Mouse (Mus musculus): ENCODE measurements at regions not wholly inside any gene's neighbourhood (a gene's known extent, or its start where the extent isn't known, plus 50 kb on each side); places are given as distances from the start of the nearest gene placed in this dataset.
A peak's percentile ranks its signal among the peaks of the same experiment; 100 is the strongest.

GRCm38 (mm10) chr9:122595120-122595943, 151.8 kb upstream of the Topaz1 start:
- peak overlapping the region; percentile 49 for H3K9ac ChIP-seq
- no peaks in the 10 kb centered on the region for H3K27me3 ChIP-seq (replicated peaks)
- peak overlapping the region; percentile 60 for H3K4me2 ChIP-seq (replicated peaks)
- 2% methylated on average over 31 of the region's 31 CpGs for WGBS
- H3K4me1 ChIP-seq = peaks cover 30% of the 10 kb centered on the region
- peak overlapping the region; percentile 32 for H3K4me3 ChIP-seq
- H3K9me3 ChIP-seq = no peaks in the 10 kb centered on the region
- H3K27ac ChIP-seq = peak overlapping the region; percentile 12; the same call in 1 of the 2 replicates
- no peaks in the 10 kb centered on the region for H3K36me3 ChIP-seq
- peak; percentile 49; the same call in 1 of the 2 replicates for ATAC-seq (ENCODE audit: low FRiP score, low read depth)

- no peak for ATAC-seq (ENCODE audit: low FRiP score, low read depth)
- H3K27ac ChIP-seq = no peak overlapping the region
- H3K9me3 ChIP-seq = no peaks in the 10 kb centered on the region
- H3K9ac ChIP-seq = no peak overlapping the region
- H3K4me2 ChIP-seq (replicated peaks) = no peak overlapping the region
- H3K27me3 ChIP-seq (replicated peaks) = no peaks in the 10 kb centered on the region
- 85% methylated on average over 2 of the region's 2 CpGs for WGBS
- H3K36me3 ChIP-seq = no peaks in the 10 kb centered on the region
- H3K4me1 ChIP-seq = no peaks in the 10 kb centered on the region
- no peak overlapping the region for H3K4me3 ChIP-seq
Observed at GRCm38 (mm10) chr9:122603106-122603505, 144.0 kb upstream of the Topaz1 start.

GRCm38 (mm10) chr9:122609616-122610015, 137.5 kb upstream of the Topaz1 start:
- no peaks in the 10 kb centered on the region for H3K4me1 ChIP-seq
- no peak overlapping the region for H3K4me3 ChIP-seq
- H3K27me3 ChIP-seq (replicated peaks) = no peaks in the 10 kb centered on the region
- no peak overlapping the region for H3K4me2 ChIP-seq (replicated peaks)
- ATAC-seq (ENCODE audit: low FRiP score, low read depth) = no peak
- no peaks in the 10 kb centered on the region for H3K36me3 ChIP-seq
- no peaks in the 10 kb centered on the region for H3K9me3 ChIP-seq
- 96% methylated on average over 5 of the region's 5 CpGs for WGBS
- no peak overlapping the region for H3K27ac ChIP-seq
- no peak overlapping the region for H3K9ac ChIP-seq

GRCm38 (mm10) chr9:122610918-122611317, 136.2 kb upstream of the Topaz1 start:
- WGBS = 93% methylated on average over 10 of the region's 10 CpGs
- H3K4me1 ChIP-seq = no peaks in the 10 kb centered on the region
- H3K4me2 ChIP-seq (replicated peaks) = no peak overlapping the region

GRCm38 (mm10) chr9:122614579-122615252, 132.4 kb upstream of the Topaz1 start:
- Histone ChIP-seq H3K27ac (no peak overlapping the region), H3K9ac (no peak overlapping the region), H3K9me3 (no peaks in the 10 kb centered on the region), H3K4me2 (replicated peaks) (no peak overlapping the region), H3K4me1 (no peaks in the 10 kb centered on the region), H3K27me3 (replicated peaks) (no peaks in the 10 kb centered on the region), H3K36me3 (no peaks in the 10 kb centered on the region), H3K4me3 (no peak overlapping the region)
- 25% methylated on average over 5 of the region's 5 CpGs for WGBS
- no peak for ATAC-seq (ENCODE audit: low FRiP score, low read depth)

More at GRCm38 (mm10) chr9:122610918-122611317, 136.2 kb upstream of the Topaz1 start:
- no peak overlapping the region for H3K9ac ChIP-seq
- no peak for ATAC-seq (ENCODE audit: low FRiP score, low read depth)
- no peaks in the 10 kb centered on the region for H3K27me3 ChIP-seq (replicated peaks)
- no peaks in the 10 kb centered on the region for H3K36me3 ChIP-seq
- no peaks in the 10 kb centered on the region for H3K9me3 ChIP-seq
- no peak overlapping the region for H3K4me3 ChIP-seq
- no peak overlapping the region for H3K27ac ChIP-seq

GRCm38 (mm10) chr9:122615351-122615750, 131.8 kb upstream of the Topaz1 start:
- no peaks in the 10 kb centered on the region for H3K9me3 ChIP-seq
- H3K36me3 ChIP-seq = no peaks in the 10 kb centered on the region
- no peak overlapping the region for H3K9ac ChIP-seq
- WGBS = 15% methylated on average over 4 of the region's 4 CpGs
- no peaks in the 10 kb centered on the region for H3K27me3 ChIP-seq (replicated peaks)
- H3K4me1 ChIP-seq = no peaks in the 10 kb centered on the region
- no peak overlapping the region for H3K4me2 ChIP-seq (replicated peaks)
- no peak overlapping the region for H3K4me3 ChIP-seq
- no peak overlapping the region for H3K27ac ChIP-seq
- 0 out of 2 replicates have a peak, but pooled peaks have one; percentile 37 for ATAC-seq (ENCODE audit: low FRiP score, low read depth)

- H3K4me1 ChIP-seq = no peaks in the 10 kb centered on the region
- WGBS = 38% methylated on average over 3 of the region's 3 CpGs
- no peaks in the 10 kb centered on the region; the same call in 1 of the 2 replicates for H3K36me3 ChIP-seq
- H3K27ac ChIP-seq = no peak overlapping the region
- ATAC-seq (ENCODE audit: low FRiP score, low read depth) = no peak
- H3K4me3 ChIP-seq = no peak overlapping the region
- H3K27me3 ChIP-seq (replicated peaks) = no peaks in the 10 kb centered on the region
- H3K9me3 ChIP-seq = no peaks in the 10 kb centered on the region
- no peak overlapping the region for H3K9ac ChIP-seq
- H3K4me2 ChIP-seq (replicated peaks) = no peak overlapping the region
Observed at GRCm38 (mm10) chr9:122617793-122618192, 129.4 kb upstream of the Topaz1 start.

- Histone ChIP-seq H3K4me1 (0 out of 2 replicates have a peak, but pooled peaks cover 4% of the 10 kb centered on the region), H3K4me2 (replicated peaks) (no peak overlapping the region), H3K27ac (no peak overlapping the region), H3K9me3 (no peaks in the 10 kb centered on the region), H3K9ac (no peak overlapping the region), H3K4me3 (no peak overlapping the region), H3K36me3 (no peaks in the 10 kb centered on the region; the same call in 1 of the 2 replicates), H3K27me3 (replicated peaks) (no peaks in the 10 kb centered on the region)
- 71% methylated on average over 1 of the region's 1 CpGs for WGBS
- no peak for ATAC-seq (ENCODE audit: low FRiP score, low read depth)
Observed at GRCm38 (mm10) chr9:122625081-122625480, 122.1 kb upstream of the Topaz1 start.

- 92% methylated on average over 6 of the region's 6 CpGs for WGBS
- Histone ChIP-seq H3K36me3 (no peaks in the 10 kb centered on the region), H3K27ac (no peak overlapping the region)
Observed at GRCm38 (mm10) chr9:122626346-122626745, 120.8 kb upstream of the Topaz1 start.

GRCm38 (mm10) chr9:122629171-122629904, 117.8 kb upstream of the Topaz1 start:
- Histone ChIP-seq H3K27me3 (replicated peaks) (peaks cover 5% of the 10 kb centered on the region), H3K9ac (no peak overlapping the region), H3K4me3 (no peak overlapping the region), H3K4me2 (replicated peaks) (no peak overlapping the region), H3K9me3 (no peaks in the 10 kb centered on the region), H3K27ac (no peak overlapping the region), H3K36me3 (no peaks in the 10 kb centered on the region), H3K4me1 (0 out of 2 replicates have a peak, but pooled peaks cover 4% of the 10 kb centered on the region)
- ATAC-seq (ENCODE audit: low FRiP score, low read depth) = no peak
- WGBS = 37% methylated on average over 18 of the region's 18 CpGs

More at GRCm38 (mm10) chr9:122626346-122626745, 120.8 kb upstream of the Topaz1 start:
- Histone ChIP-seq H3K4me1 (0 out of 2 replicates have a peak, but pooled peaks cover 4% of the 10 kb centered on the region), H3K9ac (no peak overlapping the region), H3K4me2 (replicated peaks) (no peak overlapping the region), H3K27me3 (replicated peaks) (no peaks in the 10 kb centered on the region), H3K4me3 (no peak overlapping the region), H3K9me3 (no peaks in the 10 kb centered on the region)
- ATAC-seq (ENCODE audit: low FRiP score, low read depth) = no peak

- no peak overlapping the region for H3K4me3 ChIP-seq
- 81% methylated on average over 9 of the region's 9 CpGs for WGBS
- H3K4me1 ChIP-seq = peaks cover 4% of the 10 kb centered on the region; the same call in 1 of the 2 replicates
- no peaks in the 10 kb centered on the region for H3K9me3 ChIP-seq
- H3K27me3 ChIP-seq (replicated peaks) = peaks cover 5% of the 10 kb centered on the region
- no peak overlapping the region for H3K27ac ChIP-seq
- H3K9ac ChIP-seq = no peak overlapping the region
- H3K36me3 ChIP-seq = no peaks in the 10 kb centered on the region
- no peak overlapping the region for H3K4me2 ChIP-seq (replicated peaks)
- no peak for ATAC-seq (ENCODE audit: low FRiP score, low read depth)
Observed at GRCm38 (mm10) chr9:122631793-122632192, 115.4 kb upstream of the Topaz1 start.

GRCm38 (mm10) chr9:122633484-122633883, 113.7 kb upstream of the Topaz1 start:
- peaks cover 9% of the 10 kb centered on the region for H3K27me3 ChIP-seq (replicated peaks)
- H3K4me1 ChIP-seq = peaks cover 4% of the 10 kb centered on the region; the same call in 1 of the 2 replicates
- no peak overlapping the region for H3K4me3 ChIP-seq
- H3K9ac ChIP-seq = no peak overlapping the region
- no peak for ATAC-seq (ENCODE audit: low FRiP score, low read depth)
- H3K27ac ChIP-seq = no peak overlapping the region
- 85% methylated on average over 1 of the region's 1 CpGs for WGBS
- no peaks in the 10 kb centered on the region for H3K36me3 ChIP-seq
- H3K4me2 ChIP-seq (replicated peaks) = no peak overlapping the region
- no peaks in the 10 kb centered on the region for H3K9me3 ChIP-seq

All from neural tube, embryonic 12.5 days (tissue).